Mouse (Mus musculus): ENCODE measurements at regions not wholly inside any gene's neighbourhood (a gene's known extent, or its start where the extent isn't known, plus 50 kb on each side); places are given as distances from the start of the nearest gene placed in this dataset.

DNA sequence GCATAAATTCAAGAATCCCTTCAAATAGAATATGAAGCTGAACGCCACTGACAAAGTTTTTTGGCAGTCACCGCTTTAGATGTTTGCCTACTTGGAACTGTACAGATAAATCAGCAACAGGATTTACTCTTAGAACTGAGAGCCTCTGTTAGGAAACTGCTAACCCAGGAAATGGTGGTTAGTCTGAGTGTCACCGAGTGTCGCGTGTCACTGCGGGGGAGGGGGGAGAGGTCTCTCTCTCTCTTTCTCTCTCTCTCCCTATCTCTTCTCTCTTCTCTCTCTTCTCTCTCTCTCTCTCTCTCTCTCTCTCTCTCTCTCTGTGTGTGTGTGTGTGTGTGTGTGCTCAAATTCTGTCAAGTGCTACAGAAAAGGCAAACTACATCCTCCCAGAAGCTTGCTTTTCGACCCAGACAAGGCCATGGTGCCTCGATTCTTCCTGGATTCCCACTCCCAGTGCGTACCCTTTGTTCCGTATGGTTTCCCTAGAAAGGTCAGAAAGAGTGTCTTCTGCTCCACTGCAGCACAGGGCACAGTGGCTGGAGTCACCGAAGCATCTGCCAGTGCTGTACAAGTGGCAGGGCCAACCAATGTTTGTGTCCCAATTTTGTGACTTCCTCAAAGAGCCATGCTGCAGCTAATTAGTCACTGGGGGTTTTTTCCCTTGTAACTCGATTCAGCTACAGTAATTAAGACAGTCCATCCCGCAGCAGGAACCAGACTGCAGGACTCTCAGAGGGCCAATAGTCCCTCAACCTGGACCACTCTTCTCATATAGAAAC lies 87.0 kb downstream of the Cog6 start:
- DNase-seq (ENCODE audit: low spot score in 2 of 2): no peak

DNA sequence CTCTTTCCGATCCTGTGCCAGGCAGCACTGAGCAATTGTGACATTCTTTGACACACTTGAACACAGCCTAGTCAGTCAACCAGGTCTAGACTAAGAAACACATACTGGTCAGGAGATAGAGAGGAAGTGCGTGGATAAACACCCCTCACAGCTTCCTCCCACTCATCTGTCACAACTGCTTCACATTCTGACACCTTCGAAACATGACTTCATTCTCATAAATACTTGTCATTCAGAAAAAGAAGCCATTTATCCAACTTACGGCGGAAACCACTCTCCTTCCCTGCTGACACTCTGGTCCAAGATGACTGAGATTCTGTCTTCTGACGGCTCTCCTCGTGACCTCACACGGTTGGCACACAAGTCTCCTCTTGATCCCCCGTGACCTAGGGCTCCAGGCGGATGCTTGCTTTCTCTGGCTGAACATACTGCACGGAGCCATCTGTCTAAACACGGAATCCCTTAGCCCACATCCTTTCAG lies 89.6 kb downstream of the Cog6 start:
- no peak for DNase-seq (ENCODE audit: low spot score in 2 of 2)

GRCm38 (mm10) chr3:52926549-52926948 lies 90.5 kb downstream of the Cog6 start:
- no peak for DNase-seq (ENCODE audit: low spot score in 2 of 2)

DNA sequence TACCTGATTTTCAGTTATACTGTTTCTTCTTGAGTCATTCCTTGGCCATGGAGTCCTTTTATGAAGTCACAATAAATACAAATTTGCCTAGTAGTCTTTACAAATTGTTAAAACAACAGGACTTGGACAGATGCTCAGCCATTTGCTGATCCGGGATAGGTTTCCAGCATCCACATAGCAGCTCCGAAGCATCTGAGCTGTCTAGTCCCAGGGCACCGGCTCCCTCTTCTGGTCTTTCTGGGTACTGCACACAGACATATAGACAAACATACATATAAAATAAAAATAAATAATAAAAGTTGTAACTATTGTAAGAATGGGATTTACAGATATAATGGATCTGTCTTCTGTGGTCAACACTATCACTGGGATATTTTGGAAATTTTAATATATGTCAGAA lies 91.8 kb downstream of the Cog6 start:
- DNase-seq (ENCODE audit: low spot score in 2 of 2): peak; percentile 20 to 24

DNA sequence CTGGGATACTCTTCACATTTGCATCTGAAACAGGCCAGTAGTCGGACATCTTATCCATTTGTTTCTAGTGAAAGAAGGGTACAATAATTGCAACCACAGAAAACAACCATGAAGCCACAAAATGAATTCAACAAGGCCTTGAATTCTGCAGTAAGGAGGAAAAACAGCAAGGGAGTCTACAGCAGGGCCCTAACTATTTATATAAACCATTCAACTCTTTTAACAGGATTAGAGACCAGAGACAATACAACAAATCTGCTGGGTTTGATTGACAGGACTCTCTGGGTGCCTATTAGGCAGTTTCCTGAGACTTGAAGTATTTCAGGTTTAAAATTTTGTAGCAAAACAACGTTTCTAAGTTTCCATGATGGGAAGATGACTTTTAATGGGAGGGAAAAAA lies 92.4 kb downstream of the Cog6 start:
- DNase-seq (ENCODE audit: low spot score in 2 of 2): no peak

DNA sequence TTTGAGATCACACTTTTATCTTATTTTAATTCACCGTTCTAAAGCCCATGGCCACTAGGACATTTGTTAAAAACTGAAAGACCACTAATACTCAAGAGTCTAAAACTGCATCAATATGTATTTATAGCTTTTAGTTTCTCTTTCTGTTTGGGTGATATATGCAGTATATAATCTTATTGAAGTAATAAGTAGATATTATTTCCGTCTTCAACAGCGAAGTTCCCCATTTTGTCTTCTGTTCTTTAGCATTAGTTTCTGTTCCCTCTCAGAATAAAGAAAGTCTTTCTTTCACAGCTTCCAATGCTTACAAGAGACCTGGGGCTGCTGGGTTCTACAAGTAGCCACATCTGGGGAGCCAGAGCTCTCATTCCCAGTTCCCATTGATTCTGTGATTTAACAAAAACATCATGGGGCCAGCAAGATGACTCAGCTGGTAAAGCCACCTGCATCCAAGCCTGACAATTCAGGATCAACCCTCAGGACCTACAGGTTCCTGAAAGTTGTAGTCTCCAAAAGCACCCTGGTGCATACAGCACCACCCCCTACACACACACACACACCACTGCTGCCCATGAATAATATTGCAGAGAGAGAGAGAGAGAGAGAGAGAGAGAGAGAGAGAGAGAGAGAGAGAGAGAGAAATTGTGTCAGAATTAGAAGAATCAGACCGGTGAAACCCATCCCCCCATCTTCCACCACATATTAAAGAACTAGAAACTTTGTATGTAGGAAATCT lies 93.0 kb downstream of the Cog6 start:
- no peak for DNase-seq (ENCODE audit: low spot score in 2 of 2)

DNA sequence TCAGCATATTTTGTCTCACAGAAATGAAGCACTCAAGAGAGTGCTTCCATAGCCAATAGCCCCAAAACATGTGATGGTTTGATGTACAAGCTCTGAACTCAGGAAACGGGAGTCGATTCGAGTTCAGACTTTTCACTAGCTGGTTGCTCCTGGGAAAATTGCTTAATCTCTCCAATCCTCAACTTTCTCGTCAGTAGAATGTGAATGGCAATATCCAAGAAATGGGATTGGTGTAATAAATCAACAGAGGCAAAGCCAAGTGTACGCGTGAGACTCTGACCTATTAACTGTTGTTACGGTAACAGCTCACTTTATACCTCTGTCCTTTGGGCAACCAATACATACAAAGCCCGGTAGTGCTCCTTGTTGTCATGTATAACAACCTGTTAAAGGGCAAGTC lies 94.6 kb downstream of the Cog6 start:
- no peak for DNase-seq (ENCODE audit: low spot score in 2 of 2)

DNA sequence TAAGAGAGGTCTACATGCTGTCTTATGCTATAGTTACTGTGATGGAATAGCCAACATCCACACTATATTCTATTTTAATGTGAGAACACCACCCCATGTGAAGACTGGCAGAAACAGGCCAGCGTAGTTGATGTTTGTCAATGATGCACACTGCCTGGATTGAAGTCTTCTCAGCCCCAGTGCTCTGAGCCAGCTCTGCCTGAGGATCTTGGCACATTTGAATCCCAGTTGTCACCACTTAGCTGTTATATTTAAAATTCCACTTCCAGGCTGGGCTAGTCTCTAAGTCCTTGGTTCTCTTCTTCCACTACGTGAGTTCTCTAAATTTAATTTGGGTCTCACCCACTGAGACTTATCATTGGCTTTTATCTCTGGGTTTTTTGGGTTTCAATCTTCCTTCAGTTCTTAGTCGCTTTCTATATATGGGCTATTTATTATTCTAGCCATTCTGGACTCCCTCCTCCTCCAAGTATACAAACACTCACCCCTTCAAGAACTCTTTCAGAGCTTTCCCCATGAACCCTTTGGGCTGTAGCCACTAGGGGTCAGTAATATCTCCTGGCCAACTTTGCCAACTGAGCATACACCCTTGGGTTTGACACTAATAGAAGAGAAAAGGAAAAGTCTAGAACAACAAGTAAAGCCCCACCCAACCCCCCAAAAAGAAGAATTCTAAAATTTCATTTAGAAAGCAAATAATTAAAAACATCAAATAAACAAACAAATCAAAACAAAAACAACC lies 110.0 kb downstream of the Cog6 start:
- DNase-seq (ENCODE audit: low spot score in 2 of 2): no peak

DNA sequence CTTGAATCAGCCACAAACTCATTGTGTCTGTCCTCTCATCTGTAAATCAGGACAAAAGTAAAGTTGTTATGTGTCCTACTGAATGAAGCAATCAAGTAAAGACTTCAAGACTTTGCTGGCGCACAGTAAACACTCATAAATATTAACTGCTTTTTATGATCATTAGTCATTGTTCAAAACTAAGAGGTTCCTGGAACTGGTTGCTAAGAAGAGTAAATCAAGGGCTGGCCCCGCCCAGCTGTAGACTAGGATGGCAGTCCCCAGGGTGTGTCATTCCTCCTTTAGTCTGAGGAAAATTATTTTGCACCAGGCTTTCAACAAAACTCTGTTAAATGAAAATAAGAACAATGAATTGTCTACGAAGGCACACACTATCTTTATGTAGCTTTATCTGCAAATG lies 113.0 kb downstream of the Cog6 start:
- DNase-seq (ENCODE audit: low spot score in 2 of 2): no peak

GRCm38 (mm10) chr3:52897665-52898064 lies 119.4 kb downstream of the Cog6 start:
- DNase-seq (ENCODE audit: low spot score in 2 of 2): no peak

DNA sequence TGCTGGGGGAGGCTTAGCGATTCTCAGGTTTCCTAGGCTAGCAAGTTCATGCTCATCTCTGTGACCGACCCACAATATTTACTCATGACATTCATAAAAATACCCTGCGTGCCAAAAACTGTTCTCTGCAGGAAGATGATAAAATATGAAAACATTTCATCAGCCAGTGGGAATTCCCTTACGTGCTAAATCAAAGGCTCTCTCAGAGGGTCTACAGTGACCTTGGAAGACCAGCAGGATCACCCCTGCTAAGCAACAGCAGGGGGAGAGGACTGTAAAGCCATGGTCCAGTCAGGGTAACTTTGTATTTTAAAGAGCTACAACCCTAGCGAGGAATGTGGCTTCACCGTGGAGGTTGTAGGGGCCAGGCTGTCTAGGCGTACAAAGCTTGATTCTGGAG lies 120.6 kb downstream of the Cog6 start:
- DNase-seq (ENCODE audit: low spot score in 2 of 2): no peak

DNA sequence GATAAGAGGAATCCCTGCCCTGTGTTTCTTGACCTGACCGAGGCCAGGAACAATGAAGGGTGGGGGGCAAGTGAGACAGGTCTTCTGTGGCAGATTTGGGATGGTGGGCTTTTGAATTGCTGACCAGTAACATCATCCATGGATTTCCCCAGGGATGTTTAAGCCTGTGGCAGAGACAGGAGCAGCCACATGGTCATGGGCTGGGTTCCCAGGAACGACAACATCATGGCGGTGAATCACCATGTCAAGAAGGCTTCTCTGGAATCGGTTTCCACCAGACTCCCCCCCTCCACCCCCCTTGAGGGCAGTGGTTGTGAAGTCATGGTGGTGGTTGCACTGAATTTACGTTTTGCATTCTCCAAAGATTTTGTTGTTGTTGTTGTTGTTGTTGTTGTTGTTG lies 121.3 kb downstream of the Cog6 start:
- DNase-seq (ENCODE audit: low spot score in 2 of 2): no peak

DNA sequence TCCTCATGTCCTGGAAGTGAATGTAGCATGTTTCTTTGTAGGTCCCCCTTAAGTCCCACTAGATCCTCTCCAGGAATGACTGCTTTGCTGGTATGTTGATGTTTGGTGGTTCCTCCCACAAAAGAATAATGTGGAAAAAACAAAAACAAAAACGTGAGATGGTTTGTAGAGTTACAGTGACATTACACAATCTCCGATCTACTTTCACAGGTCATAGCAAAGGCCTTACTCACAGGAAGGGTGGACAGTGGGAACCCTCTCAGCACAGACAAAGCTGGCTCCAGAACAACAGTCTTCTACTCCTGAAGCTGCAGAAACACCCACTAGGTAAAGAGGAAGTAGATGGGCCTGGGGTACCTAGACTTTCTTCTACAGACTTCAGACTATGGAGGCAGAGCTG lies 122.2 kb downstream of the Cog6 start:
- no peak for DNase-seq (ENCODE audit: low spot score in 2 of 2)

- DNase-seq (ENCODE audit: low spot score in 2 of 2): no peak
Observed at GRCm38 (mm10) chr3:52889156-52889715, 127.8 kb downstream of the Cog6 start.

- no peak for DNase-seq (ENCODE audit: low spot score in 2 of 2)
Observed at GRCm38 (mm10) chr3:52881981-52882380, 135.1 kb downstream of the Cog6 start.

- DNase-seq (ENCODE audit: low spot score in 2 of 2): no peak
Observed at GRCm38 (mm10) chr3:52881139-52881538, 135.9 kb downstream of the Cog6 start.

DNA sequence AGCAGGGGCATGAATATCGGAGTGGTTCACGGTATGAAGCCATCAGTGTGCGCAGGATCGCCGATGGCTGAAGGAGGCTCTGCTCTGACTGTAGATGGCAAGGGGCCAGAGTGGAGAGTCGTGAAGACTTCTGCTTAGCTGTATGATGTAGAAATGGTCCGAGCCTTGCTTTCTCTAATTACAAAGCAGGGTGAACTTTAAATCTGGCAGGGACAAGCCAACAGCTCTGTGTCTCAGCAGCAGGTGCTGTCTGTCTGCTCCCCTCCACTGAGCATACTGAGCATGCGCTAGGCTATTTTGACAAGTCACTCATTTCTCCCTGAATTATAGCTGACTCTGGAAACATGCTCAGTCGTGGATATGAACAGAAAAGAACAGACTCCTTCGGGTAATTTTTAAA lies 137.3 kb downstream of the Cog6 start:
- DNase-seq (ENCODE audit: low spot score in 2 of 2): no peak

- no peak for DNase-seq (ENCODE audit: low spot score in 2 of 2)
Observed at GRCm38 (mm10) chr3:52878334-52878733, 138.7 kb downstream of the Cog6 start.

DNA sequence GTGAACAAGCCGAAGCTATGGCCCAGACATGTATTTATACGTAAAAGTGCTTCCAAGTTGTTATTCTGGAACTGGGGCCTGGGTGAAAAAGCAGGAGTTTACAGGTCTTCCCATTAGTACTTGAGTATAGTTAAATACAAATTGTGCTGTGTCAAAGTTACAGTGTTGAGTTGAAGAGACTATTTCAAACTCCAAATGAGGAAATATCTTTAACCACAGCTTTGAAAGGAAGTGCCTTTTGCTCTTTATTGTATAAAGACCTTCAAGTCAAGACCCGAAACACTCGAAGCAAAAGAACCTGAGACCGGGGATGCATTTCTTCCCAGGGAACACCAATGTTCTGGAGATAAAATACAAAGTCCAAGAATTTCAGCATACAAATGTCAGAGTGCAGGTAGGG lies 144.8 kb downstream of the Cog6 start:
- no peak for DNase-seq (ENCODE audit: low spot score in 2 of 2)

DNA sequence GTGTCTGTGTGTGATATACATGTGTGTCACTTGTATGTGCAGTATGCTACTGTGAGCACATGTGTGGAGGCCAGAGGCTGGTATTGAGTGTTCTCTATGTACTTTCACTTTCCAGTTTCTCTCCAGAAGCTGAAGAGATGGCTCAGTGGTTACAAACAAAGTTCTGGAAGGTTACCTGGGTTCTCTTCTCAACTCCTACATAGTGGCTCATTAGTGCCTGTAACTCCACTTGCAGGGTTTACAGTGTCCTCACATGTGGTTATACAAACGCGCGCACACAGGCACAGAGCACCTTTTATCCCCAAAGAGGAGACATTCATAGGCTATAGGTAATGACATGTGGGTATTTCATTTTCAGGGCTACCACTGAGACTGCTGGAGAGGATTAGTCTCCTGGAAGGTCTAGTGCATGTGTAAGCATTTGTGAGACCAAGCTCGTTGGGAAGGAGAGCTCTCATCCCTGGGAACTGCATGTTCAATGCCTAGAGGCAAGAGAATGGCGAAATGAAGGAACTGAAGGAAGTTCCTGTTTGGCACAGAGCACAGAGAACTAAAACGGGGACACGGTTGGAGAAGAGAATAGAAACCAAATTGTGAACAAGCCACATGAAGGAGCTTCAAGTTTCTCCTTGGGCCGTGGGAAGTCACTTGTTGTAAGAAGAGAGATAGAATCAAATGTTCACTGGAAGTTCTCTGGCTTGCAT lies 153.7 kb downstream of the Cog6 start:
- DNase-seq (ENCODE audit: low spot score in 2 of 2): no peak

GRCm38 (mm10) chr3:52862026-52862425 lies 155.0 kb downstream of the Cog6 start:
- no peak for DNase-seq (ENCODE audit: low spot score in 2 of 2)

DNA sequence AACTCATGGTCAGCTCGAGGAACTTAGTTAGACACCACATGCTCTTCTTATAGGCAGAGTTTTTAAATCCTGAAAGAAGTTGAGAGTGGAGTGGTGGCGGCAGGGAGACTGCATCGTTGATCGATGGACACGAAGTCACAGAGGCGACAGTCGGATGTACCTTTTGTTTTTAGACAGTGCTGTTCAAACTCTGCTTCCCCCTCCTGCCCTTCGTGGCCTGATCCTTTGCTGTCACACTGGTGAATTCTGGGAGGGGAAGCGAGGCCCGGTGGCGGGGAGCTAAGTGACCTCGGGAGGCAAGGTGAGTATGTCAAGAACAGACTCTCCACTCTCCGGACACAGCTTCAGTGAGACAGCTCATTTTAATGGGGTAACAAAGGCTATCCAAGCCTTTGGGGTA lies 155.5 kb downstream of the Cog6 start:
- DNase-seq (ENCODE audit: low spot score in 2 of 2): no peak

Measured in cerebellum, postnatal 4 days (tissue).